Mouse (Mus musculus) embryonic facial prominence, embryonic 12.5 days (tissue): Measurements from ENCODE around the gene Fbxo31. TPM values are rescaled to one million over a fixed set of nuclear protein-coding genes. Genes with fewer than 3 reads are reported as not detected.

Experiments used
- ATAC-seq: fragments of 200-750 bp; cut with Nextera tagmentation; 2 replicates; pipeline ENCODE4 v1.8.0; 2017; ENCODE audit not compliant: insufficient number of reproducible peaks, insufficient read depth, low FRiP score, low TSS enrichment
- H3K27ac ChIP-seq: fragments of 300-500 bp; sonication (generic); 2 replicates; pipeline ENCODE4 v1.5.1; 2016; ENCODE audit warnings: mild to moderate bottlenecking
- H3K27me3 ChIP-seq: fragments of 300-500 bp; sonication (generic); 2 replicates; pipeline ENCODE4 v1.6.1; 2016; ENCODE audit warnings: mild to moderate bottlenecking, moderate library complexity
- H3K36me3 ChIP-seq: fragments of 300-500 bp; sonication (generic); 2 replicates; pipeline ENCODE4 v1.6.1; 2016; ENCODE audit warnings: mild to moderate bottlenecking
- H3K4me1 ChIP-seq: fragments of 300-500 bp; sonication (generic); 2 replicates; pipeline ENCODE4 v1.6.1; 2016
- H3K4me2 ChIP-seq: fragments of 300-500 bp; sonication (generic); replicated peaks from 2 replicates; pipeline ENCODE4 v1.6.1; 2016; ENCODE audit warnings: mild to moderate bottlenecking, moderate library complexity
- H3K4me3 ChIP-seq: fragments of 300-500 bp; sonication (generic); 2 replicates; pipeline ENCODE4 v1.5.1; 2016; ENCODE audit warnings: mild to moderate bottlenecking
- H3K9ac ChIP-seq: fragments of 300-500 bp; sonication (generic); 2 replicates; pipeline ENCODE4 v1.6.1; 2016; ENCODE audit warnings: mild to moderate bottlenecking, moderate library complexity
- H3K9me3 ChIP-seq: fragments of 300-500 bp; sonication (generic); 2 replicates; pipeline ENCODE4 v1.6.1; 2016; ENCODE audit warnings: mild to moderate bottlenecking, moderate library complexity
- WGBS: fragments of 180-500 bp; shearing (Covaris S2); methylation state at CpG from one replicate; pipeline ENCODE4 v1.1.7; 2016; 5-methylcytosine and 5-hydroxymethylcytosine counted together
- polyA plus RNA-seq: library from polyadenylated mRNA; unstranded; fragments of >200 nt; fragmentation: Nextera tagmentation; extraction: Ambion mirVana; gene quantifications from 2 replicates; pipeline ENCODE4 v1.2.1, GENCODE M21; 2016

Fbxo31 gene
- polyA plus RNA-seq, 1 experiment from 2014 or later: 23.9 TPM

DNA sequence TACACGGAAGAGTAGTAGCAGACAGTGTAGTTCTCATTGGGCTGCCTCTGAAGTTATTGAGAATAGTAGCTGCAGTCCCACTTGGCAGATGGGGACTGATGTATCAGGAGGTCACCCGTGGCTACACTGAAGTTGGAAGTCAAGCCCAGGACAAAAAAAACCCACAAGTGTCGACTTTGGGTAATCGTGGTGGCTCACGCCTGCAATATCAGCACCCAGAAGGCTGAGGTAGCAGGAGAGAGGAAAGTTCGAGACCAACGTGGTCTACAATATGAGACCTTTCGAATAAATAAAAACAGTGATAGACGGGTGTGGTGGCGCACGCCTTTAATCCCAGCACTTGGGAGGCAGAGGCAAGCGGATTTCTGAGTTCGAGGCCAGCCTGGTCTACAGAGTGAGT is 6.1 kb upstream of the Fbxo31 start:
- Histone ChIP-seq H3K36me3 (no peaks in the 10 kb centered on the region), H3K9me3 (no peaks in the 10 kb centered on the region), H3K27ac (no peak overlapping the region), H3K4me2 (peak overlapping the region; percentile 60), H3K9ac (peak overlapping the region; percentile 69; the same call in 1 of the 2 replicates), H3K4me1 (peaks cover 4% of the 10 kb centered on the region; the same call in 1 of the 2 replicates), H3K27me3 (no peaks in the 10 kb centered on the region), H3K4me3 (peak overlapping the region; percentile 63)
- no peak for ATAC-seq
- 44% methylated on average over 13 of the region's 13 CpGs for WGBS

DNA sequence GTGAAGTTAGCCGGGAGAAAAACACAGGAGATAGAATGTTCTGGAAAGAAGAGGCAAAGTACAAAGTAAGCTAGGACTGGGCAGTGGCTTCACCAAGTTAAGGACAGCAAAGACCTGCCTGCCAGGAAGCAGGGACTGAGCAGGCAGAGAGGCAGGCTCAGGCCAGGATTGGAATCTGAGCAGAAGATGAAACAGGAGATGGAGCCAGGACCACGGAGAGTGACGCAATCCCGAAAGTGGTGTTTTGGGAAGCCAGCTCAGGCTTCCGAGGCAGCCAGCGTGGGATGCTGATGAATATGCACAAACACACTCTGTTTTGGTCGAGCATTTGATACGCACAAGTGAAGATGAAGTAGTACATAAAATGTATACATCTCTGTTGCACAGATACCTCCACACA is 5.0 kb upstream of the Fbxo31 start:
- H3K27ac ChIP-seq: no peak overlapping the region
- H3K27me3 ChIP-seq: no peaks in the 10 kb centered on the region
- H3K9ac ChIP-seq: no peak overlapping the region
- no peak overlapping the region for H3K4me2 ChIP-seq
- H3K4me1 ChIP-seq: no peaks in the 10 kb centered on the region
- WGBS: 48% methylated on average over 8 of the region's 8 CpGs
- H3K4me3 ChIP-seq: no peak overlapping the region
- ATAC-seq: no peak
- no peaks in the 10 kb centered on the region for H3K36me3 ChIP-seq
- H3K9me3 ChIP-seq: no peaks in the 10 kb centered on the region

DNA sequence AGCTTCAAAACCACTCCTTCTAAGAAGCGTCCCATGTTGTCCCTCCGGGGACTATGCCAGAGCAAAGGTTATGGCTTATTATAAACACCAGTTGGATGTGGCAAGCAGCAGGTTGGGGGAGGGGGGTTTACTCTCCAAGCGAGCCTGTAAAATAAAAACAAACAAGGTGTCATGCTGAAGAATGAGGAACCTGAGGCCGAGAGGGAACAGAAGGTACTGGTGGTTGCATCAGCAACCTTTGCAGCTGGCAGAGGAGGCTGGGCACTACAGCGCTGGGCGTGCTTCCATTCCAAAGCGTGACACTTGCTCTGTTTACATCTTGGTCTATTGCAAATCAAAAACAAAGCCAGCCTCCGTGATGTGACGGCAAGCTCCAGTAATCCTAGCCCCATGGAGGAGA is 1.9 kb upstream of the Fbxo31 start:
- H3K27me3 ChIP-seq: no peaks in the 10 kb centered on the region
- peaks cover 20% of the 10 kb centered on the region for H3K4me1 ChIP-seq
- ATAC-seq: no peak
- H3K9me3 ChIP-seq: no peaks in the 10 kb centered on the region
- 34% methylated on average over 9 of the region's 9 CpGs for WGBS
- H3K27ac ChIP-seq: no peak overlapping the region
- H3K36me3 ChIP-seq: no peaks in the 10 kb centered on the region
- no peak overlapping the region for H3K4me3 ChIP-seq
- H3K4me2 ChIP-seq: no peak overlapping the region
- H3K9ac ChIP-seq: no peak overlapping the region

DNA sequence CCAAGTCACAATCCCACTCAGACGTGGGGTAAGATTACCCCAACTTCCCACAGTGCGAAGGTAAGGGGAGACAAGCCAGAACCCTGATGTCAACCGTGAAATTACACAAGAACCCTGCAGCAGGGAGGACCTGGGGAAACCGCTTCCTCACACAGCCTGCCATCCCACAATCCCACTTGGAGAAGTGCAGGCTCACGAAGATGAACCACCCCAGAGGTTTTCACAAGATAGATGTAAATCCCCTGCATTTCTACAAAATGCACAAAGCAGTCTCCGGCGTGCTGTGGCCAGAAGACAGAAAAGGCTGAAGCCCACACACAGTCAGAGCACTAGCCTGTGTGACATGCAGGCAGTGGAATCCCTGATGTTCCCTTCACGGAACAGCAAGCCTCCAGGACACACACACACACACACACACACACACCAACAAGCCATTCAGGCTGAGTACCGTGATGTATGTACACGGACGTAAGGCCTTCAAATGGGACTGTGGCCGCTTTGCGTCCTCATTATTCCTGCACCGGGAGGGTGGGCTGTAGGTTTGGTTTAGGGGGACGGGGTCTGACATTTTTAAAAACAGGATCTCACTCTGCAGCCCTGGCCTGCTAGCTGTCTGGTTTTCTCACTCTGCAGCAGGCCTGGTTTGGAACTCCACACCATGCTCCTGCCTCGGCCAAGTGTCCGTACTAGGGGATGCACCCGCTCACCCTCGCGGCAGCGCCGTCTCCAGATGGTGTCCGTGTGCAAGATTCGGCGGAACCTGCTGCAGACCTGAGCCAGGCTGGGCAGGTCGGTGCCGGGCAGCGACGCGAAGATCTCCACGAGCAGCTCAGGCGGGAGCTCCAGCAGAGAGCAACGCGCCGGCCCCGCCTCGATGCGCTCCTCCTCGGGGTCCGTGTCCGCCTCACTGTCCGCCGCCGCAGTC is 593 bp downstream of the Fbxo31 start:
- H3K27ac ChIP-seq: peak overlapping the region; percentile 20; the same call in 1 of the 2 replicates
- H3K27me3 ChIP-seq: no peaks in the 10 kb centered on the region
- no peaks in the 10 kb centered on the region for H3K36me3 ChIP-seq
- H3K9me3 ChIP-seq: no peaks in the 10 kb centered on the region
- H3K9ac ChIP-seq: peak overlapping the region; percentile 82
- H3K4me1 ChIP-seq: peaks cover 23% of the 10 kb centered on the region
- WGBS: under 1% methylated on average over 44 of the region's 44 CpGs
- H3K4me3 ChIP-seq: peak overlapping the region; percentile 91
- peak; percentile 49 for ATAC-seq
- H3K4me2 ChIP-seq: peak overlapping the region; percentile 89

GRCm38 (mm10) chr8:121575661-121576060 is 2.9 kb downstream of the Fbxo31 start:
- H3K9me3 ChIP-seq: no peaks in the 10 kb centered on the region
- no peaks in the 10 kb centered on the region for H3K36me3 ChIP-seq
- H3K4me1 ChIP-seq: peaks cover 23% of the 10 kb centered on the region
- ATAC-seq: no peak
- no peaks in the 10 kb centered on the region for H3K27me3 ChIP-seq
- WGBS: 79% methylated on average over 3 of the region's 3 CpGs
- no peak overlapping the region for H3K9ac ChIP-seq
- H3K4me3 ChIP-seq: no peak overlapping the region
- H3K27ac ChIP-seq: no peak overlapping the region
- H3K4me2 ChIP-seq: no peak overlapping the region

DNA sequence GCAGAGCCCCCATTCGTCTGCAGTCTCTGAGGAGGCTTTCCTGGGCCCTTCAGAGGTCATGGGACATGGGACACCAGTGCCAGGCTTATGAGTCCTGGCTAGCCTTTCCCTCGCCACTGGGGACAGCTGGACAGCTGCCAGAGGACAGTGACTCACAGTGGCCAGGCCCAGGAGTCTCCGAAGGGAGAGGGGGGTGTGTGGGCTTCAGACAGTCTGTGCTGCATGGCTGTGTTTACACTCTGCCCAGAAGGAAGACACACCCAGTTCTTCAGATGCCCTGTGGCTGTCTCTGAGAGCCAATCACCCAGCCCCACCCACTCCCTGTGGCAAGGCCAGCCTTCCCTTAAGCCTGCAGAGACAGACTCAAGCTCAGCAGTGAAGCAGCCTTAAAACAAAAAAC is 5.3 kb downstream of the Fbxo31 start:
- Histone ChIP-seq H3K4me3 (no peak overlapping the region), H3K27me3 (no peaks in the 10 kb centered on the region), H3K9me3 (no peaks in the 10 kb centered on the region), H3K4me2 (no peak overlapping the region), H3K9ac (no peak overlapping the region), H3K27ac (no peak overlapping the region), H3K36me3 (no peaks in the 10 kb centered on the region), H3K4me1 (peaks cover 23% of the 10 kb centered on the region)
- ATAC-seq: no peak
- WGBS: 53% methylated on average over 3 of the region's 3 CpGs

DNA sequence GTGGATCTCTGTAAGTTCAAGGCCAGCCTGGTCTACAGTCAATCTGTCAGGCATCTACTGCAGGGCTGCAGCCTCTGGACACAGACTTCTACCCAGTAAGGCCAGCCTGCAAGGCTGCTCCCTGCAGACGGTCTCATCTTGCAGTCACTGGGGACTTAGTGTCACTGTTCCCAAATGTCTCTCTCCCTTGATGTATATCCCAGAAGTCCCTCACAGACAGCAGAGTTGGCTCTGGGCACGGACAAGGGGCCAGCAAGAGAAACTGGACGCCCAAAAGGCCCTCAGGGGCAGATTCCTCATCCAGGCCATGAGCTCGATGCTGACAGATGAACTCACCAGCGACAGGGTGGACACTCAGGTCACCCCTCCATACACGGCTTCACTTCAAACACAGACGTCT is 6.5 kb downstream of the Fbxo31 start:
- no peak overlapping the region for H3K27ac ChIP-seq
- H3K4me3 ChIP-seq: no peak overlapping the region
- H3K4me1 ChIP-seq: peaks cover 15% of the 10 kb centered on the region
- no peaks in the 10 kb centered on the region for H3K36me3 ChIP-seq
- no peak for ATAC-seq
- H3K9ac ChIP-seq: no peak overlapping the region
- H3K27me3 ChIP-seq: no peaks in the 10 kb centered on the region
- WGBS: 63% methylated on average over 7 of the region's 7 CpGs
- no peaks in the 10 kb centered on the region for H3K9me3 ChIP-seq
- H3K4me2 ChIP-seq: no peak overlapping the region

GRCm38 (mm10) chr8:121570801-121571200 is 7.8 kb downstream of the Fbxo31 start:
- 0 out of 2 replicates have a peak, but pooled peaks cover 4% of the 10 kb centered on the region for H3K4me1 ChIP-seq
- no peak for ATAC-seq
- peaks cover 5% of the 10 kb centered on the region; the same call in 1 of the 2 replicates for H3K36me3 ChIP-seq
- no peaks in the 10 kb centered on the region for H3K27me3 ChIP-seq
- H3K9me3 ChIP-seq: no peaks in the 10 kb centered on the region
- no peak overlapping the region for H3K4me2 ChIP-seq
- no peak overlapping the region for H3K27ac ChIP-seq
- no peak overlapping the region for H3K4me3 ChIP-seq
- 84% methylated on average over 17 of the region's 17 CpGs for whole genome bisulfite sequencing
- no peak overlapping the region for H3K9ac ChIP-seq

DNA sequence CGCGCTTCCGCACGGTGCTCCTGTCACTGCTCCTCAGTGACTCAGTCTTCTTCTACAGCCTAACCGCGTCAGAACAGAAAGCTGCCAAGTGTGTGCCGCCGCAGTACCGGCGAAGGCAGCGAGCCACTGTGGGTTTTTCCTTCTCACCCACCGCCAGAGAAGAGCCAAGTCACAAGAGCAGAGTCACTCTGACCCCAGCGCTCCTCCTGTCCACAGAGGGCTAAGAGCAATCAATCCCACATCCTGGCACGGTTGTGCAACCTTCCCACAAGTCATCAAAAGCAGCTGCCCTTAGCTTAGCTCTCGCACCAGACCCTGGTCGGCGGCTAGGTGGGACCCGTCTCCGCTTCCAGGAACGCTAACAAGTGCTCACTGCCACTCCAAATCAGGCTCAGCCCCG is 8.3 kb downstream of the Fbxo31 start:
- H3K9ac ChIP-seq: no peak overlapping the region
- no peaks in the 10 kb centered on the region for H3K27me3 ChIP-seq
- H3K4me3 ChIP-seq: no peak overlapping the region
- no peak overlapping the region for H3K4me2 ChIP-seq
- no peaks in the 10 kb centered on the region for H3K9me3 ChIP-seq
- 0 out of 2 replicates have a peak, but pooled peaks cover 2% of the 10 kb centered on the region for H3K4me1 ChIP-seq
- ATAC-seq: no peak
- peaks cover 8% of the 10 kb centered on the region for H3K36me3 ChIP-seq
- WGBS: 81% methylated on average over 21 of the region's 21 CpGs
- H3K27ac ChIP-seq: no peak overlapping the region

- Histone ChIP-seq H3K4me2 (no peak overlapping the region), H3K9me3 (no peaks in the 10 kb centered on the region), H3K9ac (no peak overlapping the region), H3K4me3 (no peak overlapping the region), H3K27me3 (no peaks in the 10 kb centered on the region), H3K36me3 (peaks cover 12% of the 10 kb centered on the region), H3K4me1 (no peaks in the 10 kb centered on the region), H3K27ac (no peak overlapping the region)
- WGBS: 77% methylated on average over 6 of the region's 6 CpGs
- ATAC-seq: no peak
These were observed 10.3 kb downstream of the Fbxo31 start for GRCm38 (mm10) chr8:121568321-121568720.

DNA sequence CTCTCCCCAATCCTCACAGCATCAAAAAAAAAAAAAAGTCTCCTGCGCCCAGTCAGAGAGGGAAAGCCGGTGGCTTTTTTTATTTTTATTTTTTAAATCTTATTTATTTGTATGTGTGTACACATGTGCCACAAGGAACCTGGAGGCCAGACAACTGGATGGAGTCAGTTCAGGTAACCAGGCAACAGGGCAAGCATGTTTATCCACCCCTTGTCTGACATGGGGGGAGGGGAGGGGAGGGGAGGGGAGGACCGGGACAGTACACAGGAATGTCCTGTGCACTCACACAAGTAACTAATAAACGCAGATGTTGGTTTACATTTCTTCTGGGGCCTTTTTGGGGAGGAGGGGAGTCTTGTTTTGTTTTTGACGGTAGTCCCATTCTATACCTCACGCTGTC is 14.9 kb downstream of the Fbxo31 start:
- H3K4me2 ChIP-seq: no peak overlapping the region
- no peak overlapping the region for H3K27ac ChIP-seq
- no peaks in the 10 kb centered on the region for H3K4me1 ChIP-seq
- H3K4me3 ChIP-seq: no peak overlapping the region
- WGBS: 82% methylated on average over 6 of the region's 6 CpGs
- no peak for ATAC-seq
- H3K9me3 ChIP-seq: no peaks in the 10 kb centered on the region
- no peak overlapping the region for H3K9ac ChIP-seq
- no peaks in the 10 kb centered on the region for H3K27me3 ChIP-seq
- H3K36me3 ChIP-seq: peaks cover 31% of the 10 kb centered on the region

GRCm38 (mm10) chr8:121562941-121563351 is 15.7 kb downstream of the Fbxo31 start:
- Histone ChIP-seq H3K27ac (no peak overlapping the region), H3K4me1 (no peaks in the 10 kb centered on the region), H3K4me2 (no peak overlapping the region), H3K9me3 (no peaks in the 10 kb centered on the region), H3K27me3 (no peaks in the 10 kb centered on the region), H3K4me3 (no peak overlapping the region), H3K9ac (no peak overlapping the region), H3K36me3 (peaks cover 37% of the 10 kb centered on the region)
- 79% methylated on average over 9 of the region's 9 CpGs for WGBS
- ATAC-seq: no peak
